Mouse (Mus musculus) erythroblast, embryonic 14.5 days (primary cell): ENCODE data around the gene Josd1.

ENCODE experiments used
- GATA1 ChIP-seq: IDR thresholded peaks from 2 replicates; pipeline ENCODE4 v1.6.1; 2012; ENCODE audit warnings: low read length, inconsistent platforms, mixed read lengths
- TAL1 ChIP-seq: IDR thresholded peaks from 3 replicates; pipeline ENCODE4 v1.6.1; 2012; ENCODE audit warnings: low read length, inconsistent platforms, mixed read lengths

- TF ChIP-seq GATA1 (no peak), TAL1 (no peak)
Observed at GRCm38 (mm10) chr15:79725190-79725789, 37.6 kb upstream of the Josd1 start.
